Mouse (Mus musculus) embryonic facial prominence, embryonic 14.5 days (tissue): ENCODE measurements at regions not wholly inside any gene's neighbourhood (a gene's known extent, or its start where the extent isn't known, plus 50 kb on each side); places are given as distances from the start of the nearest gene placed in this dataset.

Experiments
- ATAC-seq: fragments of 200-750 bp; cut with Nextera tagmentation; 2 replicates; pipeline ENCODE4 v1.8.0; 2017; ENCODE audit warnings: low read depth, moderate number of reproducible peaks, moderate TSS enrichment
- DNase-seq: peaks from one replicate; pipeline ENCODE4 v3.0.0-alpha.2; 2015; ENCODE audit warnings: low spot score
- H3K27ac ChIP-seq: fragments of 300-500 bp; sonication (generic); replicated peaks from 2 replicates; pipeline ENCODE4 v1.5.1; 2014; ENCODE audit warnings: low read depth, mild to moderate bottlenecking, low read length, moderate library complexity
- H3K27me3 ChIP-seq: fragments of 300-500 bp; sonication (generic); replicated peaks from 2 replicates; pipeline ENCODE4 v1.6.1; 2014; ENCODE audit warnings: low read length; ENCODE audit not compliant: control insufficient read depth, insufficient read depth
- H3K36me3 ChIP-seq: fragments of 300-500 bp; sonication (generic); 2 replicates; pipeline ENCODE4 v1.6.1; 2014; ENCODE audit warnings: low read length, mixed read lengths; ENCODE audit not compliant: control insufficient read depth, insufficient read depth
- H3K4me1 ChIP-seq: fragments of 300-500 bp; sonication (generic); 2 replicates; pipeline ENCODE4 v1.6.1; 2014; ENCODE audit warnings: antibody characterized with exemption, low read length; ENCODE audit not compliant: control insufficient read depth, insufficient read depth
- H3K4me2 ChIP-seq: fragments of 300-500 bp; sonication (generic); 2 replicates; pipeline ENCODE4 v1.6.1; 2014; ENCODE audit warnings: low read depth, mild to moderate bottlenecking, low read length, moderate library complexity, mixed read lengths
- H3K4me3 ChIP-seq: fragments of 300-500 bp; sonication (generic); 2 replicates; pipeline ENCODE4 v1.5.1; 2014; ENCODE audit warnings: low read depth, mild to moderate bottlenecking, low read length
- H3K9ac ChIP-seq: fragments of 300-500 bp; sonication (generic); 2 replicates; pipeline ENCODE4 v1.6.1; 2014; ENCODE audit warnings: low read depth, mild to moderate bottlenecking, low read length, moderate library complexity, mixed read lengths
- H3K9me3 ChIP-seq: fragments of 300-500 bp; sonication (generic); 2 replicates; pipeline ENCODE4 v1.6.1; 2016; ENCODE audit warnings: low read length; ENCODE audit not compliant: control insufficient read depth
- WGBS: fragments of 180-500 bp; shearing (Covaris S2); extraction: QIAGEN DNeasy Blood & Tissue Kit; methylation state at CpG from one replicate; pipeline ENCODE4 v1.1.7; 2014; 5-methylcytosine and 5-hydroxymethylcytosine counted together

DNA sequence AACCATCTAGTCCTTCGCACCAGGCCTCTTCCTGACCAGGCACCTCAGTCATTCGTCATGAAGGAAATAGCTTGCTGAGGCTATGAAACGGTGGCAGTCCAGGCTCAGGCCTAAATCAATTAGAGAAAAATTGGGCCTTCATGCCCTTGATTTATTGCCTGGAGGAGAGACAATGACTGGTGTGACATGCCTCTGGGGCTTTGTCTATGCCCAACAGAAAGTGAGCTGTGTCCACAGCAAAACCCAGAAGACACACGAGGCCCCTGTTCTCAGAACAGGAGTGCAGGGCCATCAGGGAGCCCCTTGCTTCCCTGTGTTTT is 922.9 kb upstream of the Car8 start:
- WGBS, result 47% methylated on average over 4 of the region's 4 CpGs
- no peak overlapping the region for H3K27ac ChIP-seq
- no peaks in the 10 kb centered on the region for H3K36me3 ChIP-seq
- no peaks in the 10 kb centered on the region for H3K9me3 ChIP-seq
- H3K9ac ChIP-seq, result no peak overlapping the region
- no peak for ATAC-seq
- no peaks in the 10 kb centered on the region for H3K4me1 ChIP-seq
- no peak overlapping the region for H3K4me2 ChIP-seq
- no peak for DNase-seq
- no peak overlapping the region for H3K4me3 ChIP-seq
- no peaks in the 10 kb centered on the region for H3K27me3 ChIP-seq

DNA sequence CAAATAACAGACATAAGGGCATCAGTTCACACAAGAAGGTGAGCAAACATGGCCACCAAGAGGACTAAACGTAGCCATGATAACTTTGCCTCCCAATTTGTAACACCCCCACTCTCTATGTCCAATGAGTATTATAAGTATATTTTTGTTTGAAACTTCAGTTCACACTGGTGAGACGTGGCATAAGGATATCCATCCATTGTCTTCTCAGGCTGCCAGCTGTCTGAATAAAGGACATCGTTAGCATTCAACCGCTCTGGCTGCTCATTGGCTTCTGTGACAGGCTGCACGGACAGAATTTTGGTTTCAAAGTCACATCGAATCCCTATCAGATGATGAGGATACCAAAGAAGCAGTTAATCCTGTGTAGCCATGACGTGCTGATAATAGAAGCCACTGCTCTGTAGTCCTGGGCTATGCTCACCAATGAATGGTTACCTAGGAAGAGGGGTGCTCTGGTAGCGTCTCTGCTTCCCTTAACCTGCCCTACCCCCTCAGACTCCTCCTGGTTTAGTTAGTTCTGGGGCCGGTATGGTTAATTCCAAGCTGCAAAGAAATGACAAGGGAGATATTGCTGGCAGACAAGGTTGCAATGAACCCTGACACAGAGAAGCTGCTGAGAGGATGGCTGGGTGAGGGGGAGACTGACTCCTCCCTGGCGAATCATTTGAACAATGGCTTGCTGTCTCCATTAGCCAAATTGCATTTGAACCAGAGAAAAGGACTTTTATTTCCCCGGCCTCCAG is 922.4 kb upstream of the Car8 start:
- H3K9me3 ChIP-seq, result no peaks in the 10 kb centered on the region
- ATAC-seq, result no peak
- 70% methylated on average over 11 of the region's 11 CpGs for WGBS

DNA sequence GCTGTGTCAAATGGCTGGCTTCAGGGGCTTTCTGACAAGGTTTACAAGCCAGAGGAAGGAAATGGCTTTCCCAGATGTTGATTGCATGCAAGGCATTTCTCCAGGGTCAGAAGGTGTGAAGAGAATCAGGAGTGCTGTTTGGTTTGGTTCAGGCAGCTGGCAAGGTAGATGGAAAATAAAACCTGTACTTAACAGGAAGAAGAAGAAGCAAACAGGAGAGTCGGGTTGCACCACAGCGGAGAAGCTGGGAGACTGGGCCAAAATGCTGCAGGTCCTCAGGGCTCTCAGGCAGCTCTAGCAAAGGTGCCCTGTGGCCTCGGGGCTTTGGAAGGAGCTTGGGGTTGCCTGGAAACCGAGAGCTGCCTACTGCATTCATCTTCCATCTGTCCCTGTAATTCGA is 908.9 kb upstream of the Car8 start:
- H3K4me1 ChIP-seq, result no peaks in the 10 kb centered on the region

More for the DNA sequence above, 922.4 kb upstream of the Car8 start:
- Histone ChIP-seq H3K36me3 (no peaks in the 10 kb centered on the region), H3K4me2 (no peak overlapping the region), H3K4me3 (no peak overlapping the region), H3K27me3 (no peaks in the 10 kb centered on the region), H3K27ac (no peak overlapping the region), H3K4me1 (no peaks in the 10 kb centered on the region), H3K9ac (no peak overlapping the region)
- DNase-seq, result no peak

DNA sequence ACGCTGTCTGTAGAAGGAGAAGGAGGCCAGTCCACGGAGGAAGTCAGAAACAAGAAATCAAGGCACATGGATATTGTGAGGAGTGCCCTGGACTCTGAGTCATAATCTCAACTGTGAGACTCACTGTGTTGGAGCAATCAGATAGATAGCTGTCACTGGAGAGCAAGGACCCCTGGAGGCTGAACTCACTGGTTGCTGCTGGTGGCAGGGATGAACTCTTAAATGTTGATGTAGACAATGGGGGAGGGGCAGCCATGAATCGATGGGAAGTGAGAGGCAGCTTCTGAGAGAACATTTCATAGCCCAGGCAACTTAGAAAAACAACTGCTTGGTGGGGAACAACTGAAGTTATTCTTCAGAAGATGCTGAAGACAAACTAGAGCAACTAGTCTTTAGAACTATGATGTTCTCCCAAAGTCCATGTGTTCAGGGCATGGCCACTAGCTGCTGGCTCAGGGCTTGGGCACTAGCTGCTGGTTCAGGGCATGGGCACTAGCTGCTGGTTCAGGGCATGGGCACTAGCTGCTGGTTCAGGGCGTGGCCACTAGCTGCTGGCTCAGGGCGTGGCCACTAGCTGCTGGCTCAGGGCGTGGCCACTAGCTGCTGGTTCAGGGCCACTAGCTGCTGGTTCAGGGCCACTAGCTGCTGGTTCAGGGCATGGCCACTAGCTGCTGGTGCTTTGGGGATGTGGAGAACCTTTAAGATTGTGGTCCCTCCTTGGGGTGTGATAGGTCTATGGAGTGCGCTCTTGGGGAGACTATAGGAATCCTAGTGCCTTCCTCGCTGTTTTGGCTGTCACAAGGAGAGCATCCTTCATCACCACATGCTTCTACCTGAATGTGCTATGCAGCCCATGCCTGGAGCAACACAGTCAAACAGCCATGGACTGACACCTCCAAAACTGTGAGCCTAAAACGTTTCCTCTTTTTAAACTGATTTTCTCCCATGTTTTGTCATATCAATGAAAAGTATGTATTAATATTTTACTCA is 905.7 kb upstream of the Car8 start:
- no peak overlapping the region for H3K27ac ChIP-seq
- H3K4me2 ChIP-seq, result no peak overlapping the region
- H3K27me3 ChIP-seq, result no peaks in the 10 kb centered on the region
- WGBS, result 82% methylated on average over 8 of the region's 9 CpGs
- no peaks in the 10 kb centered on the region for H3K36me3 ChIP-seq
- H3K9me3 ChIP-seq, result 0 out of 2 replicates have a peak, but pooled peaks cover 3% of the 10 kb centered on the region
- ATAC-seq (no peak), DNase-seq (no peak)
- H3K4me3 ChIP-seq, result no peak overlapping the region
- H3K4me1 ChIP-seq, result no peaks in the 10 kb centered on the region
- H3K9ac ChIP-seq, result no peak overlapping the region

More for the DNA sequence above, 908.9 kb upstream of the Car8 start:
- peak; percentile 80; the same call in 1 of the 2 replicates for ATAC-seq
- Histone ChIP-seq H3K9me3 (0 out of 2 replicates have a peak, but pooled peaks cover 3% of the 10 kb centered on the region), H3K27ac (no peak overlapping the region), H3K36me3 (no peaks in the 10 kb centered on the region), H3K27me3 (no peaks in the 10 kb centered on the region), H3K4me3 (no peak overlapping the region), H3K9ac (no peak overlapping the region), H3K4me2 (no peak overlapping the region)
- whole genome bisulfite sequencing, result 36% methylated on average over 4 of the region's 5 CpGs
- peak; percentile 50 for DNase-seq

DNA sequence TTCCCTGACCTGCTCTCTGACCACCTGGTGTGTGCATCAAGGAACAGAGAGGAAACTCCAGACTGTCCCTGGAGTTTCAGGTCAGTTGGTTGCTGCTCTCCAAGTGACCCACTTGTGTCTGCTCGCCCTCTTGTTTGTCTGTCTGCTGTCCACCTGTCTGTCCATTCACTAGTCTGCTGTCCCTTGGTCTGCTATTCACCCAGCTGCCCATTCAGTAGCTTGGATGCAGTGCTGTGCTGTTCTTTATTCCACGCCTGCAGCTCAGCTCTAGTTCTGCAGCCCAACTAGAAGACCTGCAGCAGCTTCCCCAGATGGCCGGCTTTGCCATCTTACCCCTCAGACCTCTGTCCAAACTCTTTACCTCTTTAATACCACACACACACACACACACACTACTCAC is 904.2 kb upstream of the Car8 start:
- no peak overlapping the region for H3K4me2 ChIP-seq
- DNase-seq (no peak), ATAC-seq (no peak)
- no peak overlapping the region for H3K4me3 ChIP-seq
- H3K27me3 ChIP-seq, result no peaks in the 10 kb centered on the region
- WGBS, result 91% methylated on average over 3 of the region's 3 CpGs
- H3K9me3 ChIP-seq, result peaks cover 7% of the 10 kb centered on the region; the same call in 1 of the 2 replicates
- H3K4me1 ChIP-seq, result no peaks in the 10 kb centered on the region
- H3K36me3 ChIP-seq, result no peaks in the 10 kb centered on the region
- no peak overlapping the region for H3K27ac ChIP-seq
- H3K9ac ChIP-seq, result no peak overlapping the region

DNA sequence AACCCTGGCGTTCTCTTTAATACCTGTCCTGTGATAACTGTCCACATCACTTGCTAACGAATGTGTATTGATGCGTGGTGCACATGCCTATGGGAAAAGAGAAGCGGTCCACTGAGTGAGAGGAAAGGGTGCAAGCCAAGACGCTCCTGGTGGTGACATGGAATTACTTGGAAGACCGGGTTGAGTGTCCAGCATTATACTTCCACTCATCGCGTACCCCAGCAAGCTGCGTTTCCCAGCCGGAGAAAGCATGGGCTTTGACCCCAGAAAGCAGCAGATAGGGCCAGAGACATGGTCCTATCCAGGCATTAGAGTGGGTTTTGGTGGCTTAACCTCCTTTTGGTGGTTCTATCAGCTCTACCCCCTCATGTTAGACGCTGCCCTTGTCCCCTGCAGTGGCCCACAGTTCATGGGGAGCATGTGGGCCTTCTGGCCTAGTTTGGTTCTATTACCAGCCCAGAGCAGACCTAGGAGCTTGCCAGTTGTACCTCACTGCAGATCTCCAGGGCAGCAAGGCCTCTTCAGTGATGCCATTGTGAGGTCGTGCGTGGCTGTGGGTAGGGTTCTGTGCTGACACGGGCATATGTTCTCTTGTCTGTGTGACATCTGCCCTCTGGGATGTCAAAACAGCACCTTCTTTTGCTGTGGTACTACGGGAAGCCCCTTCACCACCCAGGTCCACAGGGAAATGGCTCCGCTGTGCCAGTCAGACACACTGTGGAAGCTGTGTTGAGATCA is 903.3 kb upstream of the Car8 start:
- H3K27me3 ChIP-seq, result no peaks in the 10 kb centered on the region
- H3K9ac ChIP-seq, result no peak overlapping the region
- H3K9me3 ChIP-seq, result peaks cover 7% of the 10 kb centered on the region; the same call in 1 of the 2 replicates
- ATAC-seq (no peak), DNase-seq (no peak)
- H3K4me1 ChIP-seq, result no peaks in the 10 kb centered on the region
- H3K4me2 ChIP-seq, result no peak overlapping the region
- H3K27ac ChIP-seq, result no peak overlapping the region
- H3K4me3 ChIP-seq, result no peak overlapping the region
- no peaks in the 10 kb centered on the region for H3K36me3 ChIP-seq
- WGBS, result 88% methylated on average over 16 of the region's 16 CpGs

DNA sequence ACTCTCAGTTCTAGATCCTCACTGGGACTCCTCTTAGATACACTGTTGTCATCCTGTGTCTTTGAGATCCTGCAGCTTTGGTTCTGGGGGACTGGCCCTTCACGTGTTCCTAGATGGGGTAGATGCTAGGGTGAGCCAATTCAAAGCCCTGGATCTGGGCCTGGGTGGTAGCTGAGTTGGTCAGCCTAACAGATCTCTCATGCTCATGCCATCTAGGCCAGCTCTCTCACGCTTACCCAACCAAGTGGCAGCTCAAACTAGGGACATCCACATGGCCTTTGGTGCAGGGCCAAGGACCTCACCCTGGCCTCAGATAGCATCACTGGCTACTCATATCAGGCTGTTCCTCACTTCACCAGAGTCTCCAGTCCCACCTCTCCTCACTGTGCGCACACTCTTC is 901.9 kb upstream of the Car8 start:
- Histone ChIP-seq H3K4me2 (no peak overlapping the region), H3K36me3 (no peaks in the 10 kb centered on the region), H3K4me1 (no peaks in the 10 kb centered on the region), H3K9ac (no peak overlapping the region), H3K27ac (no peak overlapping the region), H3K9me3 (peaks cover 7% of the 10 kb centered on the region; the same call in 1 of the 2 replicates), H3K4me3 (no peak overlapping the region), H3K27me3 (no peaks in the 10 kb centered on the region)
- no peak for DNase-seq
- no peak for ATAC-seq
- 86% methylated on average over 3 of the region's 3 CpGs for WGBS

DNA sequence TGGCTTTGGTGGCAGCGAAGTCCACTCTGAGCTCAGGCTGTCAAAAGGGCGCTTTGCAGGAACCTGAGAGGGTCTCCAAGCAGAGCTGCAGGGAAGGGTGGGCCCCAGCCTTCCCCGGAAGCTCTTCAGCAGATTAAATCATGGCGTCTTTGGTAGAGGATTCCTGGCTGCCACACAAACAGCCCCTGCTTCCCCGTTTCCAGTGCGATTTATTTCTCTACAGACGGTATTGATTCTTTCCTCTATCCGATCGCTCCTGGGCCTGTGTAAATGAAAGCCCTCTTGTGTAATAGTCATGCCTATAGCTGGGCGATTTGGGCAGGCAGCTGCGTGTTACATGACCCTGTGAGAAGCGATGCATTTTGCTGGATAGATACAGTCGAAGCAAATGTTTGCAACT is 897.8 kb upstream of the Car8 start:
- H3K4me3 ChIP-seq, result peak overlapping the region; percentile 29; the same call in 1 of the 2 replicates
- ATAC-seq (no peak), DNase-seq (no peak)
- no peaks in the 10 kb centered on the region for H3K36me3 ChIP-seq
- no peaks in the 10 kb centered on the region for H3K27me3 ChIP-seq
- H3K4me1 ChIP-seq, result no peaks in the 10 kb centered on the region
- H3K9ac ChIP-seq, result peak overlapping the region; percentile 43; the same call in 1 of the 2 replicates
- 43% methylated on average over 13 of the region's 13 CpGs for WGBS
- H3K27ac ChIP-seq, result no peak overlapping the region
- peak overlapping the region; percentile 57 for H3K4me2 ChIP-seq
- peaks cover 4% of the 10 kb centered on the region; the same call in 1 of the 2 replicates for H3K9me3 ChIP-seq
